Mouse (Mus musculus) heart, embryonic 14.5 days (tissue): ENCODE measurements at regions not wholly inside any gene's neighbourhood (a gene's known extent, or its start where the extent isn't known, plus 50 kb on each side); places are given as distances from the start of the nearest gene placed in this dataset.

ENCODE experiments used
- ATAC-seq: fragments of 200-750 bp; cut with Nextera tagmentation; 2 replicates; pipeline ENCODE4 v1.8.0; 2017; ENCODE audit warnings: low read depth, moderate TSS enrichment; ENCODE audit not compliant: insufficient number of reproducible peaks, insufficient read depth, low FRiP score
- H3K27ac ChIP-seq, 2 experiments: fragments of 200-500 bp in 1 of 2; fragments of 300-500 bp in 1 of 2; sonication (generic) in 1 of 2; replicated peaks in 1 of 2; 2 replicates each; pipeline ENCODE4 v1.5.1; 2012 to 2014; ENCODE audit warnings: low read depth in 2 of 2, low read length in 2 of 2, control low read depth in 1 of 2, mild to moderate bottlenecking in 1 of 2, mixed read lengths in 1 of 2; ENCODE audit not compliant: control insufficient read depth in 1 of 2, insufficient read depth in 1 of 2
- H3K27me3 ChIP-seq: fragments of 300-500 bp; sonication (generic); 2 replicates; pipeline ENCODE4 v1.6.1; 2014; ENCODE audit warnings: mild to moderate bottlenecking, low read length, control low read depth; ENCODE audit not compliant: control insufficient read depth, insufficient read depth
- H3K36me3 ChIP-seq: fragments of 300-500 bp; sonication (generic); 2 replicates; pipeline ENCODE4 v1.6.1; 2014; ENCODE audit warnings: mild to moderate bottlenecking, control low read depth, low read length, mixed read lengths; ENCODE audit not compliant: control insufficient read depth, insufficient read depth
- H3K4me1 ChIP-seq, 2 experiments: fragments of 200-500 bp in 1 of 2; fragments of 300-500 bp in 1 of 2; sonication (generic) in 1 of 2; 2 replicates each; pipeline ENCODE4 v1.6.1; 2012 to 2014; ENCODE audit warnings: low read length in 2 of 2, control low read depth in 1 of 2, mixed read lengths in 1 of 2; ENCODE audit not compliant: control insufficient read depth in 2 of 2, insufficient read depth in 2 of 2
- H3K4me2 ChIP-seq: fragments of 300-500 bp; sonication (generic); 2 replicates; pipeline ENCODE4 v1.6.1; 2014; ENCODE audit warnings: mild to moderate bottlenecking, low read length
- H3K4me3 ChIP-seq, 2 experiments: fragments of 200-500 bp in 1 of 2; fragments of 300-500 bp in 1 of 2; sonication (generic) in 1 of 2; 2 replicates each; pipeline ENCODE4 v1.5.1; 2012 to 2014; ENCODE audit warnings: low read length in 2 of 2, mild to moderate bottlenecking in 2 of 2, control low read depth in 1 of 2, low read depth in 1 of 2, moderate library complexity in 1 of 2; ENCODE audit not compliant: control insufficient read depth in 1 of 2, insufficient read depth in 1 of 2
- H3K9ac ChIP-seq: fragments of 300-500 bp; sonication (generic); 2 replicates; pipeline ENCODE4 v1.6.1; 2014; ENCODE audit warnings: mild to moderate bottlenecking, low read length
- H3K9me3 ChIP-seq: fragments of 300-500 bp; sonication (generic); 2 replicates; pipeline ENCODE4 v1.6.1; 2016; ENCODE audit warnings: low read length, control low read depth; ENCODE audit not compliant: control insufficient read depth
- WGBS: fragments of 180-500 bp; shearing (Covaris S2); extraction: QIAGEN DNeasy Blood & Tissue Kit; methylation state at CpG from one replicate; pipeline ENCODE4 v1.1.7; 2014; 5-methylcytosine and 5-hydroxymethylcytosine counted together

GRCm38 (mm10) chr14:100359881-100360280, 75.4 kb upstream of the Klf12 start:
- H3K9me3 ChIP-seq: no peaks in the 10 kb centered on the region
- 76% methylated on average over 3 of the region's 3 CpGs for WGBS
- no peak overlapping the region for H3K27ac ChIP-seq
- H3K27me3 ChIP-seq: no peaks in the 10 kb centered on the region
- H3K4me3 ChIP-seq: no peak overlapping the region
- ATAC-seq: no peak
- H3K4me1 ChIP-seq: no peaks in the 10 kb centered on the region
- H3K4me2 ChIP-seq: no peak overlapping the region
- no peaks in the 10 kb centered on the region for H3K36me3 ChIP-seq
- H3K9ac ChIP-seq: no peak overlapping the region

- H3K9me3 ChIP-seq: no peaks in the 10 kb centered on the region
Observed at GRCm38 (mm10) chr14:100357131-100357530, 72.7 kb upstream of the Klf12 start.

GRCm38 (mm10) chr14:100353508-100353907, 69.0 kb upstream of the Klf12 start:
- WGBS: 81% methylated on average over 4 of the region's 4 CpGs
- Histone ChIP-seq H3K9ac (no peak overlapping the region), H3K27me3 (no peaks in the 10 kb centered on the region), H3K27ac (no peak overlapping the region), H3K9me3 (no peaks in the 10 kb centered on the region), H3K4me2 (no peak overlapping the region), H3K4me1 (no peaks in the 10 kb centered on the region), H3K4me3 (no peak overlapping the region), H3K36me3 (no peaks in the 10 kb centered on the region)
- no peak for ATAC-seq

More at GRCm38 (mm10) chr14:100357131-100357530, 72.7 kb upstream of the Klf12 start:
- 53% methylated on average over 4 of the region's 4 CpGs for WGBS
- no peaks in the 10 kb centered on the region for H3K27me3 ChIP-seq
- H3K4me3 ChIP-seq: no peak overlapping the region
- H3K27ac ChIP-seq: no peak overlapping the region
- H3K4me1 ChIP-seq: no peaks in the 10 kb centered on the region
- no peak for ATAC-seq
- no peak overlapping the region for H3K9ac ChIP-seq
- H3K36me3 ChIP-seq: no peaks in the 10 kb centered on the region
- no peak overlapping the region for H3K4me2 ChIP-seq

- no peaks in the 10 kb centered on the region for H3K36me3 ChIP-seq
- H3K27ac ChIP-seq: no peak overlapping the region
- ATAC-seq: no peak
- H3K9ac ChIP-seq: no peak overlapping the region
- H3K27me3 ChIP-seq: no peaks in the 10 kb centered on the region
- H3K4me3 ChIP-seq: no peak overlapping the region
- WGBS: 67% methylated on average over 4 of the region's 4 CpGs
- H3K9me3 ChIP-seq: no peaks in the 10 kb centered on the region
- H3K4me1 ChIP-seq: no peaks in the 10 kb centered on the region
- no peak overlapping the region for H3K4me2 ChIP-seq
Observed at GRCm38 (mm10) chr14:100352961-100353452, 68.5 kb upstream of the Klf12 start.

GRCm38 (mm10) chr14:100351004-100351403, 66.5 kb upstream of the Klf12 start:
- ATAC-seq: no peak
- Histone ChIP-seq H3K27ac (no peak overlapping the region), H3K4me1 (no peaks in the 10 kb centered on the region), H3K27me3 (no peaks in the 10 kb centered on the region), H3K9ac (no peak overlapping the region), H3K9me3 (no peaks in the 10 kb centered on the region), H3K36me3 (no peaks in the 10 kb centered on the region), H3K4me3 (no peak overlapping the region), H3K4me2 (no peak overlapping the region)
- WGBS: 88% methylated on average over 7 of the region's 7 CpGs

- WGBS: 78% methylated on average over 9 of the region's 9 CpGs
- Histone ChIP-seq H3K4me1 (no peaks in the 10 kb centered on the region), H3K9me3 (no peaks in the 10 kb centered on the region), H3K4me3 (no peak overlapping the region), H3K27ac (no peak overlapping the region), H3K27me3 (no peaks in the 10 kb centered on the region), H3K36me3 (no peaks in the 10 kb centered on the region), H3K4me2 (no peak overlapping the region), H3K9ac (no peak overlapping the region)
- ATAC-seq: no peak
Observed at GRCm38 (mm10) chr14:100350021-100350790, 65.7 kb upstream of the Klf12 start.

- no peak overlapping the region for H3K27ac ChIP-seq
- no peak overlapping the region for H3K4me2 ChIP-seq
- H3K4me3 ChIP-seq: no peak overlapping the region
- H3K9me3 ChIP-seq: no peaks in the 10 kb centered on the region
- no peaks in the 10 kb centered on the region for H3K36me3 ChIP-seq
- no peaks in the 10 kb centered on the region for H3K4me1 ChIP-seq
- H3K9ac ChIP-seq: no peak overlapping the region
- 84% methylated on average over 4 of the region's 4 CpGs for WGBS
- no peaks in the 10 kb centered on the region for H3K27me3 ChIP-seq
- ATAC-seq: no peak
Observed at GRCm38 (mm10) chr14:100348336-100349164, 64.1 kb upstream of the Klf12 start.
